Mouse (Mus musculus) thymus, adult 2 months (tissue): ENCODE measurements at regions not wholly inside any gene's neighbourhood (a gene's known extent, or its start where the extent isn't known, plus 50 kb on each side); places are given as distances from the start of the nearest gene placed in this dataset.
"Not testable (repeated sequence)": the region's sequence is repeated elsewhere in the genome, so short reads cannot be mapped to it uniquely, and the experiment has no call there.

Source experiments
- DNase-seq: peaks from one replicate; pipeline ENCODE4 v3.0.0; 2021
- H3K27ac ChIP-seq: fragments of 200-500 bp; 2 replicates; pipeline ENCODE4 v1.5.1; 2012; ENCODE audit warnings: low read length, control low read depth; ENCODE audit not compliant: control insufficient read depth, insufficient read depth
- H3K27me3 ChIP-seq: fragments of 200-500 bp; 2 replicates; pipeline ENCODE4 v1.6.1; 2012; ENCODE audit warnings: mild to moderate bottlenecking, low read length, moderate library complexity, mixed read lengths; ENCODE audit not compliant: control insufficient read depth, insufficient read depth
- H3K36me3 ChIP-seq: fragments of 200-500 bp; 2 replicates; pipeline ENCODE4 v1.6.1; 2012; ENCODE audit warnings: mild to moderate bottlenecking, low read length, moderate library complexity; ENCODE audit not compliant: control insufficient read depth, insufficient read depth
- H3K4me1 ChIP-seq: fragments of 200-500 bp; replicated peaks from 2 replicates; pipeline ENCODE4 v1.6.1; 2012; ENCODE audit warnings: low read length; ENCODE audit not compliant: control insufficient read depth, insufficient read depth
- H3K4me3 ChIP-seq: fragments of 200-500 bp; 2 replicates; pipeline ENCODE4 v1.5.1; 2012; ENCODE audit warnings: mild to moderate bottlenecking, low read length, control low read depth, moderate library complexity; ENCODE audit not compliant: control insufficient read depth, insufficient read depth
- CTCF ChIP-seq: fragments of 200-500 bp; IDR thresholded peaks from 2 replicates; pipeline ENCODE4 v1.5.1; 2012; ENCODE audit warnings: mild to moderate bottlenecking, control low read depth, low read length, moderate library complexity, borderline replicate concordance; ENCODE audit not compliant: control insufficient read depth, poor library complexity, insufficient read depth; ENCODE audit errors: extremely low read depth
- POLR2A ChIP-seq: fragments of 200-500 bp; IDR thresholded peaks from 2 replicates; pipeline ENCODE4 v1.6.1; 2012; ENCODE audit warnings: mild to moderate bottlenecking, low read length, control low read depth, moderate library complexity; ENCODE audit not compliant: control insufficient read depth, poor library complexity, insufficient read depth; ENCODE audit errors: extremely low read depth
- WGBS: fragments of 180-500 bp; shearing (Covaris S2); methylation state at CpG from one replicate; pipeline ENCODE4 v1.1.7; 2018; 5-methylcytosine and 5-hydroxymethylcytosine counted together

GRCm38 (mm10) chr10:120674321-120675045 lies 198.2 kb upstream of the Hmga2 start:
- no peaks in the 10 kb centered on the region for H3K27me3 ChIP-seq
- no peak overlapping the region for H3K4me3 ChIP-seq
- 55% methylated on average over 10 of the region's 10 CpGs for WGBS
- TF ChIP-seq POLR2A, result no peak
- TF ChIP-seq CTCF, result no peak
- DNase-seq, result no peak
- no peak overlapping the region for H3K27ac ChIP-seq
- H3K4me1 ChIP-seq, result no peaks in the 10 kb centered on the region
- no peaks in the 10 kb centered on the region for H3K36me3 ChIP-seq

- H3K4me3 ChIP-seq, H3K4me1 ChIP-seq, H3K27me3 ChIP-seq, DNase-seq, H3K36me3 ChIP-seq, H3K27ac ChIP-seq: not testable (repeated sequence)
- WGBS, result over 99% methylated on average over 7 of the region's 7 CpGs
Measured at GRCm38 (mm10) chr10:120667678-120668031, 191.4 kb upstream of the Hmga2 start.

DNA sequence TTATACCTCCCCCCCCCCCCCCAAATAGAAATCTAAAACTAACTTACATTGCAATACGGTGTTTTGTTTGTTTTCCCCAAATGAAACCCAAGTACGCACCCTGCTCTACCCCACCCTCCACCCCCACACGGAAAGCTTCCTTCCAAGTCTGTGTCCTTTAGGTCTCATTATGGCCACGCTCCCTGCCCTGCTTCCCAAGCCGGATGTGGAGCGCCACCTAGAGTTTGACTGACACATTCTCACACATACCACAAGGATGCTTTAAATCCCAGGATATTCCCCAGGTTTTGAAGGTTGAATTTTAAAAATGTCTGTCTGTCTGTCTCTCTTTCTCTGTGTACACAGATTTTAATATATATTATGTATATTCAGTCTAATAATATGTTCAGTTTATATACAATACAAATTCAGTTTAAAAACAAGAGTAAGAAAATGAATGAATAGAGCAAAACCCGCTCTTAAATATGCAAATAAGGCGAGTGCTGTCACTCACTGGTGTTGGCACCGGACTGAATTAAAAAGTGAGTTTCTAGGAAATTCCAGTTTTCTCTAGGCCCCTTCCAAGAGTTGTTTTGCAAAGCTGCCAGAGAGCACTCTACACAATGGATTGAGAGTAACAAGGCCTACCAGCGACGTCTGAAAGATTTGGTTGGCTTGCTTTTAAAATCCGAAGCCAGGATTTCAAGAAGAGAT lies 190.9 kb upstream of the Hmga2 start:
- WGBS, result 94% methylated on average over 12 of the region's 12 CpGs
- TF ChIP-seq POLR2A (no peak), CTCF (no peak)
- no peaks in the 10 kb centered on the region for H3K27me3 ChIP-seq
- peak; percentile 37 for DNase-seq
- no peaks in the 10 kb centered on the region for H3K4me1 ChIP-seq
- no peak overlapping the region for H3K4me3 ChIP-seq
- H3K27ac ChIP-seq, result no peak overlapping the region
- no peaks in the 10 kb centered on the region for H3K36me3 ChIP-seq

GRCm38 (mm10) chr10:120666202-120666860 lies 190.1 kb upstream of the Hmga2 start:
- no peaks in the 10 kb centered on the region for H3K36me3 ChIP-seq
- H3K27ac ChIP-seq, result no peak overlapping the region
- H3K27me3 ChIP-seq, result no peaks in the 10 kb centered on the region
- 81% methylated on average over 7 of the region's 7 CpGs for WGBS
- no peak for TF ChIP-seq CTCF
- no peak for TF ChIP-seq POLR2A
- H3K4me3 ChIP-seq, result no peak overlapping the region
- no peak for DNase-seq
- no peaks in the 10 kb centered on the region for H3K4me1 ChIP-seq

DNA sequence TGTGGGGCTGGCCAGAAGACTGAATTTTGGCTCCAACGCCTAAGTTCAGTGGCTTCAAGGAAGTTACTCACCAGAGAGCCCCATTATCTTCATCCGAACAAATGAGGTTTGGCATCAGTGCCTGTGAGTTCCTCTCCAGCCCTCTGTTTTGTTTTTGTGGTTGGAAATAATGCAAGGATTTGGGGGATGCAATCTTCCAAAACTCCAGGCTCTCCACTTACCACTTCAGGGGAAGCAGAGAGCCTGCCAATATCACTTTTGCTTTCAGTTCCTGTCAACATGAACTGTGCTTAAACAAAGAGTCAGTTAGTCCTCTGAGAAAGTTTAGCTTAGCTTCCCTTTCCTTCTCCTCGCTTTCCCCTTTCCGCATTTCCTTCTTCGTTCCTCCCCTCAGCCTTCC lies 189.4 kb upstream of the Hmga2 start:
- Histone ChIP-seq H3K27me3 (no peaks in the 10 kb centered on the region), H3K27ac (no peak overlapping the region), H3K4me3 (no peak overlapping the region), H3K4me1 (no peaks in the 10 kb centered on the region), H3K36me3 (no peaks in the 10 kb centered on the region)
- TF ChIP-seq CTCF (no peak), POLR2A (no peak)
- 31% methylated on average over 5 of the region's 5 CpGs for WGBS
- DNase-seq, result no peak

DNA sequence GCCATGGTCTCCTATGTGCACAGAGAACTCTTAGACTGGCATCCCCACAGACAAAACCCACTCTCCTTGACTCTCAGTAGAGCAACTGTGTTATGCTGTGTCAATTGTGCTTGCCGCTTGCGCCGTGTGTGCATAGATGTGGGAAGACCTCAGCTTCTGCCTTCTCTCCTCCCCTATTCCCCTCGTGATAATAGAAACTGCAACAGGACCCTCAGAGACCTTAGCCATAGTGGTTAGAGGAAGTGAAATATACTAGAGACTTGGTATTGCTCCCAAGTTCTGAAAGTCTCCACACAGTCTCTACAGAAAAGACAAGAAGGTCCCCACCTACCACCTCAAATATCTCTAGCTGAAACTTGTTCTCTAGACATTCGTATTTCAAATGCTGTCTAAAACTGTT lies 188.2 kb upstream of the Hmga2 start:
- no peak overlapping the region for H3K27ac ChIP-seq
- DNase-seq, result no peak
- H3K4me3 ChIP-seq, result no peak overlapping the region
- H3K4me1 ChIP-seq, result no peaks in the 10 kb centered on the region
- no peak for TF ChIP-seq POLR2A
- TF ChIP-seq CTCF, result no peak
- no peaks in the 10 kb centered on the region for H3K36me3 ChIP-seq
- 72% methylated on average over 5 of the region's 5 CpGs for WGBS
- no peaks in the 10 kb centered on the region for H3K27me3 ChIP-seq

- TF ChIP-seq CTCF (no peak), POLR2A (no peak)
- WGBS, result 92% methylated on average over 11 of the region's 11 CpGs
- no peak overlapping the region for H3K27ac ChIP-seq
- no peaks in the 10 kb centered on the region for H3K27me3 ChIP-seq
- no peaks in the 10 kb centered on the region for H3K4me1 ChIP-seq
- no peaks in the 10 kb centered on the region for H3K36me3 ChIP-seq
- no peak overlapping the region for H3K4me3 ChIP-seq
- no peak for DNase-seq
Measured at GRCm38 (mm10) chr10:120663396-120663795, 187.1 kb upstream of the Hmga2 start.
